Mouse (Mus musculus) left cerebral cortex, postnatal 36 days (tissue): ENCODE measurements around the gene Tmem62. TPM values are rescaled to one million over a fixed set of nuclear protein-coding genes. Genes with fewer than 3 reads are reported as not detected.
A peak's percentile ranks its signal among the peaks of the same experiment; 100 is the strongest.
"Not testable (repeated sequence)": the region's sequence is repeated elsewhere in the genome, so short reads cannot be mapped to it uniquely, and the experiment has no call there.

Experiments
- DNase-seq, 2 experiments: peaks; one replicate each; pipeline ENCODE4 v3.0.0; 2021 to 2022; ENCODE audit warnings: low spot score in 2 of 2, mixed read lengths in 1 of 2
- intact Hi-C: fragments of 180-260 bp; cut with DNase I; formaldehyde crosslinking; loops from one replicate; pipeline ENCODE4 v1.15.1; 2025
- total RNA-seq, 2 experiments: library from RNA; stranded (reverse); gene quantifications; 2 replicates each; pipeline ENCODE4 v1.2.3; 2021

Tmem62 gene
- total RNA-seq, 2 experiments from 2014 or later = 21.9 to 28.2 TPM

DNA sequence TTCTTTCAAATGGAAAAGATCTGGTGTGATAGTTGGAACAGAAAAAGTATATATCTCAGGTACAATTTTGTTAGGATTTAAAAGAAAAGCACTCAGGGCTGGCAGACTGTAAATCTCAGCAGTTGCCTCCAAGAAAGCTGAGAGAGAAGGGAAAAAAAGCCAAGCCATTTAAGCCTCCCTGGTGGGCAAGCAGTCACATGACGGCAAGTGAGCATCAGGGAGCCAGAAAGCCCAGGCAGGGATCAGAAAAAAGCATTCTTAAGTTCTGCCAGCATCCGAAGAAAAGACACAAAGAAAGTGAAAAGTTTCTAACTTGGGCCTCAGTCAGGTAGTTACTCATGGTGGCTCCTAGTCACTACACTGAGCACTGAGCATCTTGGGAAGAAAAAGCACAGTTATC lies 6.8 kb downstream of the Tmem62 start:
- DNase-seq = no peak
- intact Hi-C loops = no loop called here

DNA sequence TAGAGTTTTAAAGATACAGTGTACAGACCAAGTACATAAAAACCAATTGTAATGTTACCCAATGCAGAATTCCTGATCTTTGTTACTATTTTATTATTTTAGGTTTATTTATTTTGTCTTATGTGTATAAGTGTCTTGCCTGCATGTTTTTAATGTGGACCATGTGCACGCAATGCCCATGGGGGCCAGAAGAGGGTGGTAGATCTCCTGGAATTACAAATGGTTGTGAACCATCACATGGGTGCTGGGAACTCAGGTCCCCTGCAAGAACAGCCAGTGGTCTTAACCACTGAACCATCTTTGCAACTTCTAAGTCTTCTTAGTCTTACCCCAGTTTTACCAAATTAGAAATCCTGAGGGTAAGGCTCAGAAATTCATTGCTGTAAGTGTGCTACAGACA lies 8.4 kb downstream of the Tmem62 start:
- intact Hi-C loops = no loop called here
- DNase-seq = no peak

DNA sequence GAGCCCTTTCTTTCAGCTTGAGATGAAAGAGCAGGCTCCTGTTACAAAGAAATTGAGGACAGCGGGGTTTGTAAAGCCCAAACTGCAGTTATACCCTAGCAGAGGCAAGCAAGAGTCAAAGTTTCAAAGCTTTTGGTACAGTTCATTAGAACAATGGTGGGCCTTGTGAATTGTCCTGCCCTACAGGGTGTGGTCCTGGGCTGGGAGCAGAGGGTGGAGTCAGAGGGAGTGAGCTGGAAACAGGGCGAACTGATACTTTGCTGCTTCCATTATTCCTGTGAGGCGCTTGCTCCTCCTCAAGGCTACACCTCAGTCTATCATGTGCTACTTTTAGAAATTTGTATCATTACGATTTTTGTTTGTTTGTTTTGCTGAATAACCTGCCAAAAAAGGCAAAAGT lies 14.4 kb downstream of the Tmem62 start:
- DNase-seq = no peak
- intact Hi-C loops = no loop called here

DNA sequence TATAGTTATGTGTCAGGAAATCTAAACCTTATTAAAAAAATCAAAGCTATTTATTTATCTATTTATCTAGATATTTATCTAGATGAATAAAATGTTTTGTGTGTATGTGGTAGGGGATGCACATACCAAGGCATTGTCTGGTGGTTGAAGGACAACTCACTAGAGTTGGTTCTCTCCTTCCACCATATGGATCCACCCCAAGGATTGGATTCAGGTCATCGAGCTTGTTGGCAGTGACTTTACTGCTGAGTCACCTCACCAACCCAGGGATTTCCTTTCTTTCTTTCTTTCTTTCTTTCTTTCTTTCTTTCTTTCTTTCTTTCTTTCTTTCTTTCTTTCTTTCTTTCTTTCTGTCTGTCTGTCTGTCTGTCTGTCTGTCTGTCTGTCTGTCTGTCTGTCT lies 19.8 kb downstream of the Tmem62 start:
- DNase-seq, intact Hi-C loops: not testable (repeated sequence)

DNA sequence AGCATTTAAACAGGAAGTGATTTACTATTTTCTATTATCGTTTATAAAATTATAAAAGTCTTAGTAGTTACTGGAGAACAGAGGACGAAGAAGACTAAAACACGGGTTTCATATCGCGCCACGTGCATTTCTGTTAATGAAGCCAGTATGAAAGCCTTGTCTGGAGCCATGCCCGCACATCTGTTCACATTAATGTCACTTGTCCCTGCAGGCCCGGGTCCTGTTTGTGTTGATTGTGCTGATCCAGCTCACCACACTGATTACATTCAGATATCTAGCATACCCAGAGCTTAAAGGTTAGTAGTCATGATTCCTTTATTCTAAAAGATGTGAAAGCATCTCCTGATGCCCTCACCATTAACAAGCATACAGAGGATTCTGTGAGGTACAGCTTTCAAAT lies 22.0 kb downstream of the Tmem62 start:
- DNase-seq = no peak
- intact Hi-C loops = no loop called here

DNA sequence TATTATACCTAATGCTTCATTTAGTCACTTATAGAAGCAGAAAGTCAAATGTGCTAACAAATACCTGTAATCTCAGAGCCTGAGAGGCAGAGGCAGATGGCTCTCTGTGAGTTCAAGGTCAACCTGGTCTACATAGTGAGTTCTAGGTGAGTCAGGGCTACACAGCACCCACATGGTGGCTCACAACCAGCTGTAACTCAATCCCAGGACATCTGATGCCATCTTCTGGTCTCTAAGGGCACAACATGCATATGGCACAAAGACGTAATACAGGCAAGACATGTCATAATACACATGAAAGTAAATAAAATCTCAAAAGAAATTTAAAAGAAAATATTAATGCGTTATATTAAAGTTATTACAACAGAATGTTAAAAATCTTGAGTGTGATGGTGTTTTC lies 26.8 kb downstream of the Tmem62 start:
- no peak for DNase-seq
- intact Hi-C loops = no loop called here

DNA sequence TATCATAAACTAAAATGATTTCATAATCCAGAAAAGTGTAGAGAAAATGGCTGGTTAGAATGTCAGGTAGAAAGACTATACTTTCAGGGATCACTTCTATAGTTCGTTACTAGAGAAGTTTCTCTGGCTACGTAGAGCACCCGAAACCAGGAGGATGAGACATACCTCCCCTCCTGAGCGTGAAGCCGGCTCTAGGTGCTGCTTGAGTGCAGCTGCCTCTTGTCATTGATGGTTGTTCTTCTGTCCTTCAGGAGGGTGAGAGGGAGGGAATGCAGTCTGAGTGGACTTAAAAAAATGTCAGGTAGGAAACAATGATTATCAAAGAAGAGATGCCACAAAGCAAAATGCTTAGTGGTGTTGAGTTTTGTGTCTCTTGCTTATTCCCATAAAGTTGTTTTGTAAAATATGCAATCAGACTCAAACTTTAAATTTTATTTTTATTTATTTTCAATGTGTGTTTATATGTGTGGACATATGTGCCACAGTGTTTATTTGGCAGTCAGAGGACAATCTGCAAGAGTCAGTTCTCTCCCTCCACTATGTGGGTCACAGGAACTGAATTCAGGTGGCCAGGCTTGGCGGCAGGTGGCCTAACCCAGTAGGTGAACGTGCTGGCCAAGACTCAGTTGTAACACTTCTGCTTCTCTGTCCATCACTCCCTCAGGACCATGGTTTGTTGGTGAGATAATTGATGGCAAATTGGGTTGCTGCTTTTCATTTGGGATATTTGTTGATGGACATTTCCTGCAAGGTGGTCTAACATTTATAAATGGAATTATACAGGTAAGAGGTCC lies 27.4 kb downstream of the Tmem62 start:
- DNase-seq = no peak
- intact Hi-C loops = no loop called here

DNA sequence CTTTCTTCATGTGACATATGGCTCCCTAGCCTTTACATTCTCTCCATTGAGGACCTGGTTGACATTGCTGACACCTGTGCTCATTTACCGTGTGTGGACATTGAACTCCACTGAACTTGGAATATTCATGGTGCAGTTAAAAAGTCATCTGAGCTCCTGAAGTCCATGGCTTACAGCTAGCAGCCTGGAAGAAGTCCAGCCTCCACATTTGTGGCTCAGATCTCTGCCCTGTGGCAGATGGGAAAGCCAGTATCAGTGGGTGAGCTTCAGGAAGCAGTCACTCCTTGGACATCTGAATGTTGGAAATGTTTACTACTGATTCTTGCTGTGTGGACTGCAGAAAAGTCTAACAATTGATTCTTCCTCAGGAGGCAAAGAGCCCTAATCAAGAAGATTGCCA lies 30.2 kb downstream of the Tmem62 start:
- intact Hi-C loops = no loop called here

DNA sequence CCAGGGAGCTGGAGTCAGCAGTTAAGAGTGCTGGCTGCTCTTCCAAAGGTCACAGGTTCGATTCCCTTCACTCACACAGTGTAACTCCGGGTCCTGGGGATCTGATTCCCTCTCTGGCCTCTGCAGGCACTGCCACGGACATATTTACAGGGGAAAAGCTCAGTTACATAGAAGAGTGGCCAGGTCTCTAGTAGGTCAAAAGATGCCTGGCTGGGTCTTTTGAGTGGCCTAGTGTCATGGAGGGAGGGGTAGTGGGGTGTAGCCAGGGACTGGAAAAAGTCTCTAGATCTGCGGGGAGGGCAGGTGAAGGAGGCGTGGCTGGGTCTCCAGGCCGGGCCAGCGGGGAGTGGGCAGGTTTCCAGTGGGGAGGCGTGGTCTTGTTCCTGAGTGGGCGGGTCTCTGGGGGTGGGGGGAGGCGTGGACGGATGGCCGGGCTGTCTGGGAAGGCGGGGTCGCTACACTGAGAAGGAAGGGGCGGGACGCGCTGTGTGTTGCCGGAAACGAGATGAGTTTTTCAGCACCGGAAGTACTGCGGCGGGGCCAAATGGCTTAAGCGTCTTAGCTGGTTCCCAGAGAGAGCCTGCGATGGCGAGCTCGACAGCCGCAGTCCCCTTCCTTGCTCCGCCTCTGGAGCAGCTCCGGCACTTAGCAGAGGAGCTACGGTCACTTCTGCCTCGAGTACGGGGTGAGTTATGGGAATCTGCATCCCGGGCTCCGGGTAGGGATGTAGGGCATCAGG lies 31.3 kb downstream of the Tmem62 start, which contains the start of gene Ccndbp1:
Gene Ccndbp1 (plus strand): TSS at position 479 of the 739 bp plus-strand sequence.
- DNase-seq = peak; percentile 81 to 84
- intact Hi-C loops = no loop called here

More for the DNA sequence above, 30.2 kb downstream of the Tmem62 start:
- DNase-seq = no peak

DNA sequence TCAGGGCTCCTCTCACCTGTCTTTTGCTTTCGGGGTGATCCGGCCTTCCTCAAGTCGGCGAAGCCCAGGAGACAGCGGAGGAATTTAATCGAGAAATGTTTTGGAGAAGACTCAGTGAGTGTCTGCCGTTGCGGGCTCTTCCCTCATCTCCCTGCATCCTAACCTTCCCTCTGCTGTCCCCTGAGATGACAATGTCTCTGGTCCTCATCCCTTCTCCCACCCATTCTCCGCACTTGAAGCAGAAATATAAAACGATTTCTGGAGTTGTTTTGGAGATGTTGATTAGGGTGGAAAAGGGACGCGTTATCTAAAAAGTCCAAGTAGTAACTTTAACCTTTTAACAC lies 31.8 kb downstream of the Tmem62 start:
- DNase-seq = no peak
- intact Hi-C loops = no loop called here

DNA sequence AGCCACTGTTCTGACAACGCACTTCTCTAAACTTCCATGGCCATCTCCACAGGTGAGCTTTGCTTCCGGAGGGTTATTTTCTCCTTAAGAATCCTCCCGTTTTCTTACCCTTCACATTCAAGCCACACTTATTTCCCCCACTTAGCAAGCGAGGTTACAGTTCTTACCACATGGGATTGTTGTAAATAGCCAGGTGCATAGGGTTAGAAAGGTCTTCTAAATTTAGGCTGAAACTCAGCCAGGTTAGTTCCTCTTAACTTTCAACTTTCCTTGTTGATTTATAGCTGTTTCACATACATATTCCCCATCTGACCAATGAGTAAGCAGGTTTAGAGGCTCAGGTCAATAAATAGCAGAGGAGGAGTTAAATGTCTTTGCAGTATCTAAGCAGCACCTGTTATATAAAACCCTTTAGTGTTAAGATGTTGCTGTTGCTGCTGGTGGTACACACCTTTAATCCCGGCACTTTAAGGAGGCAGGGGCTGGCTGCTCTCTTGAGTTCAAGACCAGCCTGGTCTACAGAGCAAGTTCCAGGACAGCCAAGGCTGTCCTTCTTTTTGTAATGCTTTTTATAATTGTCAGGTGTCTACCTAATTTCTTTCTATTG lies 32.4 kb downstream of the Tmem62 start:
- DNase-seq = no peak
- intact Hi-C loops = no loop called here

DNA sequence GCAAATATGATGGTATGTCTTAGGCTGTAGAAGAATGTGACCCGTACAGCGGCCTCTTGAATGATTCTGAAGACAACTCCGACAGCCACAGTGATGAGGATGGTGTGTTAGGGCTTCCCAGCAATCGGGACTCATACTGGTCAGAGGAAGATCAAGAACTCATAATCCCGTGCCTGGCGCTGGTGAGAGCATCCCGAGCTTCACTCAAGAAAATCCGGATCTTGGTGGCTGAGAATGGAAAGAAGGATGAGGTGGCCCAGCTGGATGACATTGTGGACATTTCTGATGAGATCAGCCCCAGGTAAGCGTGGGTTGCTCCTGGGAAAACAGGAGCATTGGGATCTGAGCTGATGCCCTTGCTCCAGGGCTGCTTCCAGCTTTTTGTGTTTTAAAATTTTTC lies 35.9 kb downstream of the Tmem62 start:
- no peak for DNase-seq
- intact Hi-C loops = no loop called here

DNA sequence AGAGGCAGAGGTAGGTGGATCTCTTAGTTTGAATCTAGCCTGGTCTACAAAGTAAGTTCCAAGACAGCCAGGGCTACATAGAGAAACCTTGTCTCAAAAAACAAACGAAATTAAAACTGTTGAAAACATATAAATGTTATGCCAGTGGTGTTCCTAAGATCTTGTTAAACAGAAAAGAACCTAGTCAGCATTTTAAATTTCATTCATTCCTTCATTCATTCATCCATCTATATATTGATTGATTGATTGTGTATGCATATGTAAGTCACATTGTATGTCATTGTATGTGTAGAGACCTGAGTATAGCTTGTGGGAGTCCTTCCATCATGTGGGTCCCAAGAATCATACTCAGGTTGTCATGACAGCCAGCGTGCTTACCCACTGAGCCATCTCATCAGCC lies 38.7 kb downstream of the Tmem62 start:
- no peak for DNase-seq
- intact Hi-C loops = no loop called here

DNA sequence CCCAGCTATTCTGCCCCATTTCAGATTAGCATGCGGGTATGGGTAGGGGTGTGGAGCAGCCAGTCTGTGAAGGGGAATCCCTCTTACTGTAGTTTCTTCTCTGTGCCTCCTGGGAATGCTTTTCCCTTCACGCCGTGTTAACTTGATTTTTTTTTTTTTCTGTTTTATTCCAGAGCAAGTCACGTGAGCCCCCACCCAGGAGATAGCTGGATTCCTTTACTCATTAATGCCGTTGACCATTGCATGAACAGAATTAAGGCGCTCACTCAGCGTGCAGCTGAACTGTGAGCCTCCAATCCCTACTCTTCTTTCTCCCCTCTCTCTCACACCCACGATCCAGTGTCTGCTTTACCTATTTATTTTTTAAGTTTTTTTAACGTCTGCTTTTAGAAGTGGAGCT lies 39.4 kb downstream of the Tmem62 start:
- intact Hi-C loops = no loop called here
- no peak for DNase-seq

DNA sequence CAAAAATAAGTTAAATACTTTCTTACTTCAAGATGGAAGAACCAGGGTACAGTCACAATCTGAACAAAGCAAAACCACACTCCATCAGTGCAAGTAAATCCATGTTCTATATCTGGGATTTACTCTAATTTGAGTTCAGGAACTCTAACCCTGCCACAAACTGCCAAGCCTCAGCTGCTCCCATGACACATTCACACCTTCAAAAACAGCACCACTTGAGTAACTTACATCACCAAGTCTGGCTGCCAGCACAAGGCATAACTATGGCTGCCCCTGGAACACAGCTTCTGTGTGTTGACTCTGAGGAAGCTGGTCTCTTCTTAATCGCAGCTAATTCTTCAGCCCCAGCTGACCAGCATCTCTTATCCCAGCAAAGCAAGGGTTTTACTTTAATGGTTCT lies 40.3 kb downstream of the Tmem62 start:
- DNase-seq = no peak
- intact Hi-C loops = no loop called here

DNA sequence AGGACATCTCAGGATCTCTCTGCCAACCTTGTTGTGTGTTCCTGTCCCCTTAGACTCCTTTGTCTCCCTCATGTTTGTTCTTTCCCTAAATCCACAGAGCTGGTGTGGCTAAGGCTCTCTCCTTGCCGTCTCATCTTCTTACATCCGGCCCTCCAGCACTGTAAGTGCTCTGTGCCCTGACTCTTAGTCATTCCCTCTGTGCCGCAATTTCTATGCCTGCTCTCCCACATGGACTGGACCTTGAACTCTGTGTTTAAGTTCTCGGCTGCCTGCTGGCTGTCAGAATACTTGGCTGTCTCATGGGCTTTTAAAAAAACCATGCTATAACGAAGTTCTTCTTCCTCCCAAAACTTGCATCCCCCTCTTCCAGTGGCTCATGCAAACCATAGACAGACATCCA lies 46.1 kb downstream of the Tmem62 start:
- intact Hi-C loops = no loop called here
- no peak for DNase-seq

DNA sequence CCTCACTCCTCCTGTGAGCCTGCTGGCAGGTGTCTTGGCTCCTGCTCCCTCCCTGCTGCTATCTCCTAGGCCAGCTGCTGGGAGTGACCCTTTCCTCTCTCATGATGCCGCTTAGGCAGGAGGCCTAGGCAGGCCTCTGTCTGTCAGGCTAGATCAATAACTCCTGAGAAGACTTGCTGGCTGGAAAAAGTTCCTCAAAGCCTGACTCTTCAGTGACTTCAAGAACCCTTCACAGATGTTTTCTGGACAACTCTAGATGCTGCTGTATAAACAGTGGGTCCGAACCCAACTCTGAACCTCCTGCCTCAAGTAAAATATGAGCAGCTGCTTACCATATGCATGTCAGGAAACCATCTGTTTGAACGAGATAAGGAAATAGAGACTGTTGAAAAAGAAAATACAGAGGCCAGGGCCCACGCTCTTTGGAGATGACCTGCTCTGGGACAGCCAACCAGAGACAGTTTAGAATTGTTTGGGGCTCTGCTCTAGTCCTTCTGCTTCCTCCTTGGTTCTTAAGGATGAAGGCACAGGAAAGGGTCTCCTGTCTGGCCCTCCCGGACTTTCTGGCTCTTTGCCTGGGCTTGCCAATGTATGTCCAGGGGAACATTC lies 60.0 kb downstream of the Tmem62 start, which contains the start of gene Epb42:
Gene Epb42 (minus strand): TSS at position 340 of the 609 bp plus-strand sequence.
- DNase-seq = no peak
- intact Hi-C loops = no loop called here

DNA sequence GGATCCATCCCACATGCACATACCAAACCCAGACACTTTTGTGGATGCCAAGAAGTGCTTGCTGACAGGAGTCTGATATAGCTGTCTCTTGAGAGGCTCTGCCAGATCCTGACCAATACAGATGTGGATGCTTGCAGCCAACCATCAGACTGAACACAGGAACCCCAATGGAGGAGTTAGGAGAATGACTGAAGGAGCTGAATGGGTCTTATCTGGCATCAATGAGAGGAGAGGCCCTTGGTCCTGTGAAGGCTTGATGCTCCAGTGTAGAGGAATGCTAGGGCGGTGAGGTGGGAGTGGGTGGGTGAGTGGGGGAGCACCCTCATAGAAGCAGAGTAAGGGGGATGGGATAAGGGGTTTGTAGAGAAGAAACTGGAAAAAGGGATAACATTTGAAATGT lies 62.0 kb downstream of the Tmem62 start:
- intact Hi-C loops, DNase-seq: not testable (repeated sequence)

DNA sequence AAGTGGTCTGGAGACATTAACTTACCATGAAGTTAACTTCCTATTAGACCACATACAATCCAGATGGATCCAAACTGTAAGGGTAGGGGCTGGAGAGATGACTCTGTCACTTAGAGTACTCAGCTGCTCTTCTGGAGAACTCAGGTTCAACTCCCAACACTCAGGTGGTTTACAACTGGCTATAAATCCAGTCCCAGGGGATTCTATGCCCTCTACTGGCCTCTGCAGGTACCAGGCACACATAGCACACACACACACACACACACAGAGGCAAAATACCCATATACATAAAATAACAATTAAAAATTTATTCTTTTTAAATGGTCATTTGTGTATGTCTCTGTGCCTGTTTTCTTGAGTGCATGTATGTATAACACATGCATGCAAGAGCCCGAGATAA lies 62.6 kb downstream of the Tmem62 start:
- intact Hi-C loops = no loop called here
- no peak for DNase-seq

DNA sequence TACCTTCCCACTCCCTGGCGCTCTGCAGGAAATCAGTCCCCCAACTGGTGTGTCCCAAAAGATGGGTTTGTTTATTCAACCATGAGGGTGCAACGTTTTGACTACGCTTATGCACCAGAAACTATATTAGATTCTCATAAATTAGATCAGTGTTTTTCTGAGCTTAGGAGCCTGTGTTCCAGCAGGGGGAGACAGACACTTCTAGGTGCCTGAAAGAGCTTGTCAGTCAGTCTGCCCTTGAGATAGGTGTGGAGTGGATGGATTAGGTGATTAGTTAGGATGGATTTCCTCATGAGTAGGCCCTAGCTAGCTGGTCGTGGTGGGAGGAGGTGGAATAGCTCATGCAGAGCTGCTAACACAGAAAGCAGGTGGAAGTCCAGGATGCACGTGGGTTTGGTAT lies 64.3 kb downstream of the Tmem62 start:
- peak; percentile 7 to 14 for DNase-seq

More for the DNA sequence above, 64.3 kb downstream of the Tmem62 start:
- intact Hi-C loops = loop anchor here (2.0 kb wide), 1 partner anchor 62 kb away; no protein-coding TSS in a partner anchor
